Mouse (Mus musculus) right cerebral cortex, postnatal 25 days (tissue): ENCODE measurements at regions not wholly inside any gene's neighbourhood (a gene's known extent, or its start where the extent isn't known, plus 50 kb on each side); places are given as distances from the start of the nearest gene placed in this dataset.

ENCODE experiments used
- DNase-seq: peaks from one replicate; pipeline ENCODE4 v3.0.0; 2022

DNA sequence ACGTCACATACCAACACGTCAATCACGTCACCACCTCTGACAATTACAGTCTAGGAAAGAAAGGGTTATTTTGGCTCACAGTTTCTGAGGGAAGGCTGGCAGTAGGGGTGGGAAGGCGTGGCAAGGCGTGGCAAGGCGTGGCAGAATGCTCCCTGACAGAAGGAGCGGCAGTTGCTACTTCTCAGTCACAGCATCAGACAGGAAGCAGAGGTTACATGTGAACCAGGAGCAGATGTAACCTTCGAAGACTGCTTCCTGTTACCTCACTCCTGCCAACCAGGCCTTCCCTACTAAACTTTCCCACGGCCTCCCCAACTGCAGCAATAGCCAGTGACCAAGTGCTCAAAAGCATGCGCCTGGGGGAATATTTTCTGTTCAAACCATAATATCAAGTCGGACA, 240.9 kb upstream of the Stt3b start:
- DNase-seq, result no peak

DNA sequence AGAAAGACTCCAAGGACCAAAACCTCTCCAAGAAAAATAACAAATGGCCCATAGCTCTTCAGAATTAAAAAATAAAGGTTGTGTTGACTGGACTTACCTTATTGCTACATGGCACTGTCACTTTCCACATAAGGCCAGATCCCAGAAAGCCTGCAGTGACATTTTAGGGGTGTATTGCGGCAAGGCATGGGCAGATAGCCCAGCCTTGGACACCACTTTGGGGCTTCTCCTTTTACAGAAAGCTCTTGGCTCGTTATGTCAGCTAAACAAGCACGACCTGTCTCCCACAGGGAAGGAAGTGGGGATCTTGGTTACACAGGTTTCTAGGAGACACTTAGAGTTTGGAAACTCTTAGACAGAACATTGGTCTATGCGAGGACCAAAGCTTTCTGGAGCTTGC, 241.3 kb upstream of the Stt3b start:
- DNase-seq, result no peak

DNA sequence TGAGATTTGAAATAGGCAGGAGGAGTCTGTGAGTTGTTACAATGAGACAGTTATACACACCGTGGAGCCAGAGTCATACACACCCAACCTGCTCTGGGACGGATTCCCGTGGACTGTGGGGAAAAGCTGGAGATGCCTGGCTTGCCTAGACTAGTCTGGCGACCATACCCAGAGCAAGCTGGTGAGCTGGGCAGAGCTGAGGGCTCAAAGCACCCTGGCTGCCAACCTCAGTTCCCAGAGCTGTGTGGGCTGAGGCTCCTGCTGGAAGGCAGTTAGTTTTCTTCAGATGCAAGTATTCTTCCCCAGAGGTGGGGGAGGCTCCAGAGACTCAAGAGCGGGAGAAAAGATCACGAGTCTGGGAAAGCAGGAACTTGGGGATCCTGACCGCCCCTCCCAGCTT, 247.9 kb upstream of the Stt3b start:
- DNase-seq, result peak; percentile 49

DNA sequence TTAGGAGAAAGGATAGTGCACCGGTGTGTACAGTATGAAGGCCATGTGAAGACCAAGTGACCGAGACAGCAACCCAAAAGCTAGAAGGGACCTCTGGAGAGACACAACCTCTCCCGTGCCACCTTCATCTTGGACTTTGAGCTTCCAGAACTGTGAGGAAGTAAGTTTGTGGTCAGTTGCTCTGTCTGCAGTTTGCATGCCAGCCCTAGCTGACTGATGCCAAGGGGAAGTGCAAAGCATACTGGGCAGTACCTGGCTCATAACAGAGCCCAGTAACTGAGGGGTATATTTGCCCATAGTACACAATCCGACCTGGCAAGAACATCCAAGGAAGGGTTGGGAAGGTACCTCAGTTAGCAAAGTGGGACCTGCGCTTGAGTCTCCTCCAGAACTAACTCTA, 249.3 kb upstream of the Stt3b start:
- no peak for DNase-seq

DNA sequence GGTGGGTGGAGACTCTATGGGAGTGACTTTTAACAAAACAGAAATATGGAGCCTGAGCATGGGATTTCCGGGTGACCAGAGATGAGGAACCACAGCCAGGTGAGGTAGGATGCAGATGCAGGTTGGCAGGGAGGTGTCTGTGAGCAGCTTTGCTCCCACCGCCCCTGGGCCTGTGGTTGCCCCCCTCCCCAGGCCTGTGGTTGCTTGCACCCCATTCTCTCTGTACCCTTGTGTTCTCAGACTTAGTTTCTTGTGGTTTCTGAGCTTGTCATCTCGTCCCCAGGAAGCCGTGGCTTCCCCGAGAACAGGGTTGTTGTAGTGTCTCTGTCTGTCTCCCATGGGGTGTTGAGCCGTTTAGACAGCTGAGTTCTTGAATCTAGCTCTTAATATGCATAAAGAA, 251.0 kb upstream of the Stt3b start:
- DNase-seq, result no peak

DNA sequence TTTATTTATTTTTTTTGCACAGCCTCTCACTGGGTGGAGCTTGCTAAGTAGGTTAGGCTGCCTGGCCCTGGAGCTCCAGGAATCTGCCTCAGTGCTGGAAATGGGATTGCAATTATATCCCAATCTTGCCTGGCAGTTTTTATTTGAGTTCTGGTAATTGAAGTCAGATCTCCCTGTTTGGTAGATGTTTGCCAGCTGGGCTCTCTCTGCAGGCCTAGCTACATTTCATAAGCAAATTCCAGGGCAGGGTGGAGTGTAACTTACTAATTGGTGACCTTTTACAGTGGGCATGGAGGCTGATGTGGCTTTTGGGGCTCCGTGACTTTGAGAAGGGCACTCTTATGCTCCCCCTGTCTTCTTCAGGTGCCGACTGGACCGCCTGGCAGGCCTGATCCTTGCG, 252.6 kb upstream of the Stt3b start:
- DNase-seq, result no peak

DNA sequence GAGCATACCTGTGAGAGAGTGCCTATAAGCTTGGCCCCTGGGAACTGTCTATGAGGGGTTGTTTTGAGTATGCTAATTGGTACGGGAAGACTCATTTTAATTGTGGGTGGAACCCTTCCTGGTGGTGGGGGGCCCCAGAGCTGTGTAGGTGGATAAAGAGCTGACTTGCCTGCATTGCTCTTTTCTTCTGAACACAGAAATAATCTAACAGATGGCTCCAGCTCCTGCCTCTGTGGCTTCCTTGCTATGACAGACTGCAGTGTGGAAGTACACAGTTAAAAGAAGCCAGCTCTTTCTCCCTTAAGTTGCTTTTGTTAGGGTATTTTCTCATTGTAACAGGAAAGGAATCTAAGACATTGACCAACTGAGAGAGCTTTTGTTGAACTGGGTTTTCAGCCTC, 254.1 kb upstream of the Stt3b start:
- DNase-seq, result no peak

DNA sequence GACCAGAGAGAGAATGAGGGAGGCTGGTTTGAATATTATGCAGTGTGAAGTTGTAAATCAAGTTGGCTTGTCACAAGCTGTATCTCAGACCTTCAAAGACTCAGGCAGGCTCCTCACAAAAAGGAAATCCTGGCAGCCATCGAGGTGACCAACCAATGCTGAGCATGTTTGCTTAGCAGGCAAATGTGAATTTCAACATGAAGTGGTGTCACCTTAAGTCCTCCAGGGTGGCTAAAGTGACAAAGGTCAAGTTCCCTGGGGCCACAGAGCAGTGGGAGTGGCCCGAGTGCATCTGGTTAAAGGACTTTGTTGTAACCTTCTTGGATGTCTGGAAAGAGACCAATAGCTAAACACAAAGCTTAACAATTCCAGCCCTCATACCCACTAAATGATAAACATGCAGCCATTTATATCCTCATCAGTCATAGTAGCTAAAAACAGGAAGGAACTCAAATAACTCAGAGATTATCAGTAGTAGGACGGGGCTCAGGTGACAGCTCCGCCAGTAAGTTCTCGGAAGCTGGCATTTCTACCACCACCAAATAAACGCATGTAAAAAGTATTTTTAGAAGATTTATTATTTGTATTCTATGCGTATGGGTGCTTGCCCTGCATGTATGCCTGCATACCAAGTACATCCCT, 258.6 kb upstream of the Stt3b start:
- DNase-seq, result no peak

DNA sequence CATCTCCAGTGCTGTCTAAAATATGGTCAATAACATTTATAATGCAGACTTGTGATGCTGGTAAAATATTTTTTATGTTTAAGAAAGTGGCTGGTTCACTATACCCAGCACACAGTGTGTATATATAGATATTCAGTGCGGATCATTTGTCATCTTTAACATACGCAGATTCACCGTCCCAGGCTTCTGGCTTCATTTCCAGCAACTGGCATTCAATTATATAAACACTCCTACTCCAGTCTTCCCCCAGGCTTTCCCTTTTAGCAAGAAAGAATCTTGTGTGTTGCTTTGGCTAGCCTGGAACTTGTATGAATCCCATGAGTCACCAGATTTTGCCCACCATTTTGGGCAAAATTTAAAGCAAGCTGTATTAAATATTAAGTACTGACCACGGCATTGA, 260.8 kb upstream of the Stt3b start:
- peak; percentile 24 for DNase-seq

DNA sequence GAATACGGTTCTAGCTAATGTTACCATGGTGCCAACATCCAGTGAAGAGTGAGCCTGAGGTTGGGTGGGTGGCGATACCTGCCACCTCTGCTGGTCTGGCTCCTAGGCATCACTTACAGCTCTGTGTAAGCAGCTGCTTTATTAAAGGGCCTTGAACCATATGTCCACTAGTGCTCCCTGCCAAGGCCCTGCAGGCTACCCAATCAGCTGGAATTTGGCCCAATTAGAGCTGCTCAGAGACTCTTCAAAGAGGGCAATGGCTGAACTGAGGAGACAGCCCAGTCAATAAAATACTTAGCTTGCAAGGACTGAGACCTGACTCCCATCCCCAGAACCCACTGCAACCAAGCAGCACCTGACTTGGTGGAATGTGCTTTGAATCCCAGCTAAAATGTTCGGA, 270.9 kb upstream of the Stt3b start:
- DNase-seq, result no peak

DNA sequence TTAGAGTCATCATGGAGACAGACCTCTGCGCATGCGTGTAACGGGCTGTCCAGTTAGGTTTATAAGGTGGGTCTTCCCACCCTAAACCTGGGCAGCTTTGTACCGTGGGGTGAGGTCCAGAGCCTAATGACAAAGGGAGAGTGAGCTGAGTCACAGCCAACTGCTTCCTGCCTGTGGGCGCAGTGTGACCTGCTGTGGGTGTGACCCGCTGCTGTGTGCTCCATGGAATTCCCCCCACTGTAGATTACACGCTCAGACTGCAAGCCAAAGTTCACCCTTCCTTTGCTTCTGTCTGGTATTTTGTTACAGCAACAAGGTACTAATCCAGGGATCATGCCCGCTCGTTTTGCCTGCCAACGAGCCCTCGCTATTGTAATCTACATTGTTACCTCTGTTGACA, 273.3 kb upstream of the Stt3b start:
- DNase-seq, result no peak

DNA sequence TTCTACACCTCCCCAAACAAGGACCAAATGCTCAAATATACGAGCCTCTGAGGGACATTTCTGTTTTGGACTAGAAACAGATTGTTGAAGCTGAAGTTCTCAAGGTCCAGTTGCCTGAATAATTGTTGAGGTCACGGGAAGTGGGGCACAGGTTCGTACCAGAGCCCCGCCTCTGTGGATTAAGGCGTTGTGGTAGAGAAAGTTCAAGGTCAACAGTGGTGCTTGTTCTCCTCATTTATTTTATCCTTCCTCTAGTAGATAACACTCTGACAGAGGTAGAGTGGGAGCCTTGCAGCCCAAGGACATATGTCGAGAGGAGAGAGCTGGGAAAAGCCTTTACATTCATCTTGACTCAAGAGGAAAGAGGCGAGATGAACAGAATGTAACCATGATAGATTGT, 274.7 kb upstream of the Stt3b start:
- DNase-seq, result no peak

DNA sequence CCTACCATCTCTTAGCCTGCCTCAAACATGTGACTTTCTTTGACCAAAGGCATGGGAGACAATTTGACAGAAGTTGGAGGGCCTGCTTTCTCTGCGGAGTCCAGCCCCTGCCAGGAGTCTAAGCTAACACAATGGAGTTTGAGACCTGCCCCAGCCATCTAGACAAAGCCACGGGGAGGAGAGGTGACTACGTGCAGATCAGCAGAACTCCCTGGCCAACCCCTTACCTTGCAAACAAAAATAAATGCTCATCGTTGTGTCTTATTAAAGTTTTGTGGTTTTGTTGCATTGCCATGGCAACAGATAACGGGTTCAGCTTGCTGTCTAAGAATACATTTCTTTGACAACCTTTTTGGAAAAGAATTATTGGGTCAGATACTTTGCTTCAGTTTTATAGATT, 282.2 kb upstream of the Stt3b start:
- no peak for DNase-seq

DNA sequence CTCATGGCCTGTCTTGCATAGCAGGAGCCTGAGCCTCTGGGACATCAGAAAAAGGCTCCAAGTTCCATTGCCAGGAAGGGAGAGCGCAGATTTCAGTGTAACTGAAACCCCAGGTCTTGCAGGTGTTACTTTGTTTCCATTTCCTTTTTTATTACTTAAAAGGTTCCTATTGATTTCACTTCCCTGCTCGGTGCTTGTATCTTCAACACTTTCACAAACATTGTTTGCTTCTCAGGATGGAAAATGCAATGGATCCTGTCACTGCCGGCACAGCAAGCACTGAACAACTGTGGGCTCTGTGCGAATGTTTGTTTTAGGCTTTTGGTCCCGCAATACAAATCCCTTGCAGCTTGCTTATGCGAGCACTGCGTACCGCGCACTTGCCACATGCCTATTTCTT, 290.0 kb upstream of the Stt3b start:
- no peak for DNase-seq

DNA sequence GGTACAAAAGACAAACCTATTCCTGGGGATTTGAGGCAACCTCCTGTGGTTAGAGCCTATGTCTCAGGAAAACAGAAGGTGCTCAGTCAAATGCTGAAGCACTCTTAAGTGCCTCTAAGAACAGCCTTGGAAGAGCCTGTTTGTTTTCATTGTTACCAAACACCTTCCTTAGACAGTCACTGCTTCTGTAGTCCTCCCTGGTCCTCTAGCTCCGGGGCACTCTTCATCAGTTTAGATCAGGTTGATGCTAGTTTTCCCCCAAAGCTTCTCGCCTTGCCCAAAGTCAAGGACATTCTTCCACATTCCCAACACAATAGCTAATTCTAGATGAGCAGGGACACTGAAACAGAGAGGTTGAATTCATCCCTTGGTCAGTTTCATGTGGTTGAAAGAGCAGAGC, 290.6 kb upstream of the Stt3b start:
- no peak for DNase-seq

DNA sequence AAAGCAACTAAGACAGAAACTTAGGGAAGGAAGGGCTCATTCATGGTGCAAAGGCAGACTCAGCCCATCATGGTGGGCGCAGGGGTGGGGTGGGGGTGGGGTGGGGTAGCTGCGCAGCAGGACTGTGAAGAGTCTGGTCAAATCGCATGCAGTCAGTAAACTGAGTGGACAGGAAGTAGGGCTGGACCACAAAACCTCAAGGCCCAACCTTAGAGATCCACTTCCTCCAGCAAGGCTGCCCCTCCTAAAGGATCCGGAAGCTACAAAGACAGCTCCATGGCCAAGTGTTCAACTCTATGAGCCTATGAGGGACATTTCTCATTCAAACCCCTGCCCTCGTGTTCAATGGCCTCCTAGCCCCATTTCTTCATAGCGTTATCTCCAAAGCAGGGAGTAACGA, 292.6 kb upstream of the Stt3b start:
- DNase-seq, result no peak

DNA sequence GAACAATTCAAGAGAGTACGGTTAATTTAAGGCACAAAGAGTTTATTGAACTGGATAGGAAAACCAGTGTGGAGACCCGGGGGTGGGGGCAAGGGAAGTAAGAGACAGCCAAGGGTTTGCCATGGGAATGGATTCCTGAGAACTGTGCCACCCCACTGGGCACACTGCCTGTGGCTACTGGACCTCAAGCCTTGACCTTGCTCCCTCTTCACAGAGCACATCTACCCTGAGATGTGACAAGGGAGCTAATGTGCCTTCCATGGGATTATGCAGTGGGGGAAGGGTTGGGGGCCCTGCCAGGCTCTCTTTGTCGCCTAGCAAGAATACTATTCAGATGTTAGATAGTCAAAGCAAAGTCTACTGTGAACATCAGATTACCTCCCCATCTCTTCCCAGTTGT, 294.2 kb upstream of the Stt3b start:
- DNase-seq, result peak; percentile 32

DNA sequence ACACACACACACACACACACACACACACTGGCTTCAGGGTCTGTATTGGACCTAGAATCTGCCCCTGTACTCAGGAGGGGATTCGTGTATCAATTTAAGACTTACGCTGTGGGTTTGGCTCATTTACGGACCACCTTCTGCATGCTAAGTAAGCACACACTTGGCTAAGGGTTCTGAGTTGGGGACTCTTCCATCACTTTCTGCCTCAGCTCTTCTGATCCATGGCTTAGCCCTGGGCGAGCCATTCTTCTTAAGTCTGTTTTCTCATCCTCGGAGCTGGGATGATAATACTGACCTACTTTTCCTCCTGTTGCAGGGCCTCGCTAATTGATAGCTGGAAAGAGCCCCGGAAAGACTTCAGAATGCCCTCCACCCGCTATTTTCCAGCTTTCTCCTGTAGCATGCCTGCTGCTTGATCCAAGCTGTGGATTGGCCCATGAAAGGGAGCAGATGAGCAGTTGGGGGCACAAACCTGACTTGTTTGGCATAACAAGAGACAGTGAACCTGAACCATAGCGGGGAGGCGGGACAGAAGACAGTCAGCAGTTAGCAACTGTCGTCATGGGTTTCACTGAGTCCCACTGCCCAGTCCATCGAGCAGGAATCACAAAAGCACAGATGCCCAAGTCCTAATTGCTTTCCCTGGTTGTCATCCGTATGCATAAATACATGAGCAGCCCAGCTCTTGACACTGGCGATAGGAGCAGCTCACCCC, 294.9 kb upstream of the Stt3b start:
- no peak for DNase-seq

DNA sequence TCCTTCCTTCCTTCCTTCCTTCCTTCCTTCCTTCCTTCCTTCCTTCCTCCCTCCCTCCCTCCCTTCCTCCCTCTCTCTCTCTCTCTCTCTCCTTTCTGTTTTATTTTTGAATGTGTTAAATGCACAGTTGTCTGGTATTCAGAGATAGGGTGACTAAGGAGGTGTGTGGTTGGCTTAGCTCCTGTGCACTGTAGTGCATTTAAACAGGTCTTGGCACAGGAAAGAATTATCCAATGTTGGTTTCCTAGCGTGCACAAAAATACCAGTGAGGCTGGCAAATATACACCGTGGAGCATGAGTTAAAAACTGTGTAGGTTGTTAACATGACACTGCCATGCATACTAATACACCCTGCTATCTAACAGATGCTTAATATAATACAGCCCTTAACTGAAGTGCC, 297.7 kb upstream of the Stt3b start:
- no peak for DNase-seq

DNA sequence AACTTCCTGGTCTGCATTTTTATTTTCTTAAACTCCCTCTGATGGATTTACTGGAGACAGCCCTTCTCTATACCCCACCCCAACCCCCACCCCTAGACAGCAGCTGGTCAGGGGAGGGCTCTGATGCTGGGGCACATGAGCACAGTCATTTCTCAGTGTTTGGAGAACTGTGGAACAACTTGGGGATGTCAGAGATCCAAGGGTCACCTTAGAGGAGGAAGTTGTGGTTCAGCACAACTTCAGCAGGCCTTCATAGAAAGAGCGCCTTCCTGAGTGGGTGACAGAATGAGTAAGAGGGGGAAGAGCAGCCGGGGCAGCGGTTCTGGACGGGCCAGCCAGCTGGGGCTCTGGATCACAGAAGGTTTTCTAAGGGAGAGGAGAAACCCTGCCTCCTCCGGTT, 298.2 kb upstream of the Stt3b start:
- no peak for DNase-seq

DNA sequence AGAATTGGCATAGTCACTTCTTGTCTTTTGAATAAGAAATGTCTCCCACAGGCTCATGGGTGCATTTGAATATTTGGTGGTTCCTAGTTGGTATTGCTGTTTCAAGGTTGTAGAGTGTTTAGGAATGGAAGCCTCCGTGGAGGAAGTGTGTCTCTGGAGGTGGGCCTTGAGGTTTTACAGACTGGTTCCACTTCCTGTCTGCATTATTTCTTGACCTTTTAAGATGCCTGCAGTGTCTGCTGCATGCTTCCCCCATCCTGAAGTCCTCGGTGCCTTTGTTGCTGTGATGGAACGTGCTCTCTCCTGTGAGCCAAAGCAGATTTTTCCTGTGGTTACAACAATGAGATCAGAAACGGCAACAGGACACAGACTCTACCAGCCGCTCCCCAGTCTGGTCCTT, 299.4 kb upstream of the Gadl1 start:
- DNase-seq, result no peak

DNA sequence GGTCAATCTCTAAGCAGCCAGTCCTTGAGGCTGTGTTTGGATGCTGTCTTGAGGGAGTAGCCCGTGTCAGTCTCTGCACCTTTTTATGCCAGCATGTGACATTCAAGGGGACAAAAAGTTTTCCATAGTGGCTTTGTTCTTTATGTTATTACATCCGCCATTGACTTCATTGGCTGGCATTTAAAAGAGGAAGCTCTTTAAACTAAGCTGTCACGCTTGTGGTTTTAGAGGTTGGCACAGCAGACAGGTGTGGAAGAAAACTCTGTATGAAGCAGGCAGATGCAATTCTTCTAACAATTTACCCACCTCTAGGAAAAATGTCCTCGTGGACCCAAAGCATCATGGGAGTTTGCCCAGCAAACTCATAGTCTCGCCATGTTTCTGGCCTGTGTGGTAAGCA, 297.5 kb upstream of the Gadl1 start:
- DNase-seq, result no peak

DNA sequence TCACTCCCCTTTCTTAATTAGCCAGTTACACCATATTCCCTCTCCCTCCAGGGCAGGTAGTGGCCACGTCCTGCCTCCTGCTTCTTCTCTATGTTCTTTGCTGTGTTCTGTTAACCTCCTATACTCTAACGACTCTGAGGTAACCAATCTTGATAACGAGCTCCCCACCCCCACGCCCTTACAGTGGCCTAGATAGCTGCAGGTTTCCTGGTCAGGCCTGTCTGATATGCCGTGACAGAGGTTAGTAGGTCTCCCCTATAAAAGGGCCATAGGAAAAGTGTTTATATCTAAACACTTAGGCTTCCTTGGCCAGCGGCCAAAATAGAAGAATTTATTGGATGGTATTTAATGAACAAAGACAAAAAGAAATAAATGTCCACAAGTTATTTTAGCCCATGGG, 296.3 kb upstream of the Gadl1 start:
- DNase-seq, result no peak

DNA sequence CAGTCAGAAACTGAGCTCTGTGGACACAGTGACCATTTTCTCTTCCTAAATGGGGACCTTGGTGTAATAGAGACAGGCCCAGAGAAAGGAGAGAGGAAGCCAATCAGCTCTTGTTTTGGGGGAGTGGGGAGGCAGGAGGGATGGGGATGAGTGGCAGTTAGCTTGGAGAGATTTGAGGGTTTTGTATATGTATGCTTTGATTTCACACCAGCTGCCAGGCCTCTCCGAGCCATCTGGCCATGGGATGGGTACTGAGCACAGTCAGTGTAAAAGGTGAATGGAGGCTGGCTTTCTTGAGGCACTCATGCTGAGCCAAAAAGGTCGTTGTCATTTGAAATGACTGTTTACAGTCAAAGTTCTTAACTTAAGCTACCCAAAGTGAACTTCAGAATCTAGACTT, 295.2 kb upstream of the Gadl1 start:
- no peak for DNase-seq

DNA sequence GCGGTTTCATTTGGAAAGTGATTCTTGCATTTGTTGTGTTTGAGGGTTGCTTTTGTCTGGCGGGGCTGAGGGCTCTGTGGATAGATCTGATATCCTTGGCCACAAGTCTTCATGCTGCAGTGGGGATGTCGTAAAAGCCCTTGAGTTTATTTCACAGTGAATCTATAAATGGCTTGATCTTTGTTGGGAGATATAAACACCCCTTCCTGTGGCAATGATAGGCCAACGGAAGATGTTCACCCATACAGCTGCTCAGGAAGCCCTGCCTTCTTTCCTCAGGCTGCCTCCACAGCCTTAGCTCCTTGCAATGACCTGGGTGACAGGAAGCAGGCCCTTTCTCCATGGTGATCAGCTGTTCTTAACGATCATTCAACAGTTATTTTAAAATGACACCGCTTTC, 291.3 kb upstream of the Gadl1 start:
- no peak for DNase-seq
